Mouse (Mus musculus) left cerebral cortex, adult 9 months (tissue): ENCODE data around the gene Cntn4.
A peak's percentile ranks its signal among the peaks of the same experiment; 100 is the strongest.
"Not testable (repeated sequence)": the region's sequence is repeated elsewhere in the genome, so short reads cannot be mapped to it uniquely, and the experiment has no call there.

ENCODE experiments used
- DNase-seq, 2 experiments: peaks; one replicate each; pipeline ENCODE4 v3.0.0; 2022; ENCODE audit warnings: low spot score in 2 of 2

The Cntn4 gene

DNA sequence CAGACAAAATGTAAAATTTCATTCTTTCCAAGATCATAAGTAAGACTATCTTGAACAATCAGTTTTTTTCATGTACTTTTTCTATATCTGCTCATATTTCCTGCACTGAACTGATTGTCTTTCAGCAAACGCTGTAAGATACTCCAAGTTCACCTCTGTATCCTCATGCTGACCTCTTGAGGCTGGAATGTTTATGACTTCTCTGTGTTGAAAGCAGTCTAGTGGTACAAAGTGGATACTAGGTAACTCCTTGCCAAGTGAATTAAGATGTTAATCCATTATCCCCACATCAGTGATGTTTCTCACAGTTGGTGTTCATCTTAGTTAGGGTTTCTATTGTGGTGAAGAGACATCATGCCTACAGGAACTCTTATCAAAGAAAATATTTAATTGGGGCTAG lies 651.5 kb downstream of the Cntn4 start:
- no peak for DNase-seq

DNA sequence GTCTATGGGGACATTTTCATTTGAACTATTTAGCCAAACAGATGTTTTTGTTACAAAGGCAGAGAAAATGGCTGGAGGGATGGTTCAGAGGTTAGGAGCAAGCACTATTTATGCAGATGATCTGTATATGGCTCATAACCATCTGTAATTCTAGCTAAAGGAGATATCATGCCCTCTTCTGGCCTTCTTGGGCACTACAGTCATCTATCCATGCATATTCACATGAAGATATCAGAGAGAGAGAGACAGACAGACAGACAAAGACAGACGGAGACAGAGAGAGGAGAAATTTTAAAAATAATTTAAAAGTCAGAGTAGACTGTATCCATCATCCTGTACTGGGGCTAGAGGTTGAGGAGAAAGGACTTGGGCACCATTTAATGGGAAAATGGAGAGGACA lies 652.2 kb downstream of the Cntn4 start:
- no peak for DNase-seq

DNA sequence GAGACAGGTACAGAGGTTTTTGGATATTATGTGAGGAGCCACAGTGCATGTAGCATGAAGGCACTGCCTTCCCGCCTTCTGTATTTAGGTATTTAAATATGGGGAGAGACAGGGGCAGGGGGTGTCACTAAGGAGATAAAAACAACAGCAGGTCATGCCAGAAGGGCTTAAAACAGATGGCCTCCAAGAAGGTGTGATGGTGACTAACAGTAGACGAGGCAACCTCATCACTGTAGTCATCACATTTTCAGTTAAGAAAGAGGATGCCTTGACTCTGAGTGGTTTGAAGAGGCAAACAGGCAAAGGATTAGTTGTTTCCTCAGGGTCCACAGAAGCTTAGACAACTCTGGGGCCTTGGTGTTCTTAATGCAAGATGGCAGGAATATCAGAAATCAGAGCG lies 655.0 kb downstream of the Cntn4 start:
- DNase-seq: peak in 1 of 2 experiments; percentile 12

DNA sequence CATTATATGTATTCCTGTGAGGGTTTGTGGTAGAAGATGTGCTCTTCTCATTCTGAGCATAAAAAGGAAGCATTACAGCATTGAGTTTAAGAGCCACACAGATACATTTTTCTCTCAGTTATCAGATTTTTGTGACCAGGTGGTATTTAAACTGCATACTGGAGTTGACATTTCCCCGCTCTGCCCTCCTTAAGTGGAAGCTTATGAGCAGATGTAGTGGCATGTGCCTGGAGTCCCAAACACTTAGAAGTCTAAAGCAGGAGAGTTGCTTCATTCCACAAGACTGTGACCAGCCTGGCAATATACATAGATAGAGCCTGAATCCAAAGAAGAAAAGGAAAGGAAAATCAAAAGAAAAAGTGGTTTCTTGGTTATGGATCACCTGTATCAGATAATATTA lies 655.5 kb downstream of the Cntn4 start:
- no peak for DNase-seq

DNA sequence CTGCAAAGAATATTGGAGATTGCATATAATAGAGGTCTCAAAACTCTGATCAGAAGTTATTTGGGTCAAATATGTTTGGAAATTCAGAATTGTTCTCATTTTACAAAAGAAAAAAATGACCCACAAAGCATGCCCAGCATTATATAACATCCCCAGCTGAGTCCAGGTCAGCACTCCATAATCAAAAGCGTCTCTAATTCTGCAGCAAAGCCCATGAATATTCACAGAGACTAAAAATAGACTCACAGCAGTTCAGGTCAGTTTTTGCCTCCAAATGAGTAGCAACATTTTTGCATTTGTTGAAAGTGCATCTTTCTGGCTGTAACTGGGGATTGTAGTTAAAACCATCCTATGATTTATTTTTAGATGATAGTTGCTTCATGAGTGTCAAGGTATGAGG lies 657.6 kb downstream of the Cntn4 start:
- no peak for DNase-seq

DNA sequence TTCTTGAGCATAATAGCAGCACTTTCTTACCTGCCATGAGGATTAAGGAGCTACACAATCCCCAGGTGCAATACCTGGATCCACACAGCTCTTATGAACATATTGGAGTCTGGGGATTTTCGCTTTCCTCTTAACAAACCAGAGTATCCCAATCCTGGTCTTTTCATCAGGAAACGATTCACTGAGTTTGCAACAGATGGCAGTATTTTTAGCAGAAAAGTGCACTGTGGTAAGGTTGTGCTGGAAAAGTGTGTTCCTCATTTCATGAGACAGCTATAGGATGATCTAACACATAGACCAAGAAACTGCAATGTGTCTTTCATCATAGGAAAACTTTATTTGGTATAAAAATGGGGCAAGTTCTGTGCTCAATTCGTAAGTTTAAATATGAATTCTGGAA lies 659.3 kb downstream of the Cntn4 start:
- peak in 1 of 2 experiments; percentile 28 for DNase-seq

DNA sequence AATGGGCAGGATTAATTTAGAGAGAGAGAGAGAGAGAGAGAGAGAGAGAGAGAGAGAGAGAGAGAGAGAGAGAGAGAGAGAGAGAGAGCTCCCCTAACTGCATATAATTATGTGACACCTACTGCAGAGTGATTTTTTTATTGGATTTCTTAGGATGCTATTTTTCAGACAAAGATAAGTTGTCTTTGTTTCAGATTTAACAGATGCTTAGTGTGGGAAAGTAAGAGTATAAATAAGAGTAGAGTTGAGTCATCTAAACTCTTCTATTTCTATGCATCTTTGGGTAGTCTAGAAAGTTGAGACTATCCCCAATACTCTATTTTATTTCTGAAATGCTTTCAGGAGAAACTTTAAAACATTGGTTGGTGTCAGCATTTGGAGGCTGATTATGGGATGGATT lies 660.4 kb downstream of the Cntn4 start:
- DNase-seq: no peak

DNA sequence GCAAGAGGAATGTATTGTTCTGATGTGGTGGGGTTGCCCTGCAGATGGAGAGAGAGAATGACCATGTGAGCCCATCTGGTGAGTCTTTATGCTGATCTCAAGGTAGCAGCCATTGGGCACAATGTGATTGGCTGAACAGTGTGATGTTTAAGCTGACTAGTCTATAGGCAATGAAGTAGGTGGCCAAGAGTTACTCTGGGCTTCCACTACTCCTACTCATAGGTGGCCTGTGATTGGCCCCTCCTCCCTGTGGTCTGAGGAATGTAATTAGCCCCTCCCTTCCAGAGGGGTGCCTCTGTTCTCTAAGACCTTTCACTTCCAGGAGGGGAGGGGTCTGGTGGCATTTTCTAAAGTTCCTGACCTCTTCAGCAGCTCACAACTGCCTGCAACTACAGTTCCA lies 663.7 kb downstream of the Cntn4 start:
- no peak for DNase-seq

DNA sequence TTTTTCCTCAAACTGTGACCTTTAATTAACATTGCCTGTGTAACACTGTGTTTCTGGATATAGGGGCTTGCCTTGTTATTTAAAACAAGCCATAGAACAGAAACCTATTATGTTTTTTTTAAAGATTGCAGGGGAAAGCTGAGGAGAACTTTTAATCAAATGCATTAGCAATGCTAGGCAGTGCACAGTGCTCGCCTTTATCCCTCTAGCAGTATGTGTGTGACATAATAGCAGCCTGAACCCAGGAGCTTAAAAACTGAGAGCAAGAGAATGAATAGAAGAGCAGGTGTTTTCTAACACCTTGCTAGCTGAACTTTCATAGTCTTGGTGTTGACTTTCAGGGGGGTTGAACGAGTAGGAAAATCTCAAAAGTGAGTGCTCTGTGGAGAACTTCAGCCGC lies 672.6 kb downstream of the Cntn4 start:
- no peak for DNase-seq

DNA sequence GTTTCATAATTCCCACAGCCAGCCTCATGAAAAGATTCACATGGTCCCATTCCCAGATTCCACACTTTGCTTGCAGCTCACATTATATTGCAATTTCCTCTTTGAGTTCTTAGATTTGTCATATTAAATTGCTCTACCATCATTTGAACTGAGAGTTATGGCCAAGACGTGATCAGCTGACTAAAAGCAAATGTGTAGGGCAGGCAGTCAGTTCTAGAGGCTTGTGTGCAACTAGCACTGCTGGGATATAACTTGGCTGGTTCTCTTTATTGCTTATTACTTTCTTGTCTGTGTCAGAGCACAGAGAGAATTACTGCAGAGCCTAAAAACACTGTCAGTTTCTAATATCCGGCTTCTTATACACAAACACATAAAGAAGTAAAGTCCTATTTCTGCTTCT lies 673.9 kb downstream of the Cntn4 start:
- DNase-seq: no peak

DNA sequence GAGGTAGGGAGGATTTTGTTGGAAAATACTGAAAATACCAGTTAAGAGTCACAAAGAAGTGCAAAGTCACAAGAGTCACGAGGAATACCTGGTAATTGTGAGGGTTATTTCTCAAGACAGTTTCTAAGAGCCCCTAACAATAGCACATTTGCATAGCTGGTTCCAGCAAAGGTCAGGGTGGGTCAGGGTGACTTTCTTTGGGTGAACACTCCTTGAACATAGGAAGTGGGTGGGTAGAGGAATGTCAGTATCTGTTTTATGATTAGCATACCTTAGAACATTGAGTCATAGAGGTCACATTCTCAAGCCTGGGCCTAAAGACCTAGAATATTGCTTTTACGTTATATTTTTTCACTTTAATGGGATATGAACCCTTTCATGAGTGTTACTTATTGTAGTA lies 681.3 kb downstream of the Cntn4 start:
- DNase-seq: not testable (repeated sequence)

DNA sequence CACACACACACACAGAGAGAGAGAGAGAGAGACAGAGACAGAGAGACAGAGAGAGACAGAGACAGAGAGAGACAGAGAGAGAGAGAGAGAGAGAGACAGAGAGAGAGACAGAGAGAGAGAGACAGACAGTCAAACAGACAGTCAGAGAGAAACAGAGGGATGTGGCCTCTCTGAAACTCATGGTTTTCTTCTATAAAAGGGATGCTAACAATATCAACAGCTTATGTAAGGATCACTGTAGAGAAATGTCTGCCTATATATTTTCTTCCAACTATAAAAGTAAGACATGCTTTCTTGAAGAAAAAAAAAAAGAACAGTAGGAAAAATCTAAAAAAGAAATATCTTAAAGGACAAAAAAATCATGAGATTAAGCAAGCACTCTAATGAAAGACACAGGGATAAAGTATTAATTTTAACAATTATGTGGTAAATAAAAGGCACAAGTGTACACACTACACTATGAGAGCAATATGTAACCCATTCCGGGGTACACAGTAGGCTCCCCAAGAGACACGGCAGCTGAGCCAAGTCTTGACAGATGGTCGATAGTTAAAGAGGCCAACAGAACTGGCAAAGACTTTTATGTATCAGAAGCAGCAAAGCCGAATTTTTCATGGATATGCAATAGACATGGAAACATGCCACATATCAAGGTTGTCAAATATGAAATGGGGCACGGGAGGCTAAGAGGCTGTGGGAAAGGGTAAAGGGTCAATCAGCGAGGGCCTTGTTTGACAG lies 704.0 kb downstream of the Cntn4 start:
- peak; percentile 18 to 32 for DNase-seq

DNA sequence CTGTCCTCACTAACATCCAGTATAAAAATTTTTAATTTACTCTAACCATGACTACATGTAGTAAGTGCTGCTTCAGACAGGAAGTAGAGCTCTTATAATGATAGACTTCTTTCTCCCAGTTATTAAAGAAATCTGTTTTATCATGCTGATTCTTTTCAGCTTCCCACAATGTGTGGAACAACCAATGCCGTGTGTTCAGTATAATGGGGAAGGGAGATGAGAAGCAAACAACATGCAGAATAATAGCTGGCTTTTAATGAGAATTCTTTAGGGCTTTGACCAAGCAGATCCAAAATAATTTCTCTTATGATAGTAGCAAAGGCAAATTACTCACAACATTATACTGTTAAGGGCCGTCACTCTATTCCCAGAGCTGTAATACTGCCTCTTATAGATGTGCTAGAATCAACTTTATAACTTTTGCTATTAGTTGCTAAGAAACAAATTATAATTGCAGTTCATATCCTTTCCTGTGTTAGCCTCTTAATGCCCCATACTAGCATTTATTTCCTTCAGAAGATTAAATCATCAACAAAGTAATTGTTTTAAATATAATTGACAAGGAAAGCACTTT lies 710.5 kb downstream of the Cntn4 start:
- no peak for DNase-seq

DNA sequence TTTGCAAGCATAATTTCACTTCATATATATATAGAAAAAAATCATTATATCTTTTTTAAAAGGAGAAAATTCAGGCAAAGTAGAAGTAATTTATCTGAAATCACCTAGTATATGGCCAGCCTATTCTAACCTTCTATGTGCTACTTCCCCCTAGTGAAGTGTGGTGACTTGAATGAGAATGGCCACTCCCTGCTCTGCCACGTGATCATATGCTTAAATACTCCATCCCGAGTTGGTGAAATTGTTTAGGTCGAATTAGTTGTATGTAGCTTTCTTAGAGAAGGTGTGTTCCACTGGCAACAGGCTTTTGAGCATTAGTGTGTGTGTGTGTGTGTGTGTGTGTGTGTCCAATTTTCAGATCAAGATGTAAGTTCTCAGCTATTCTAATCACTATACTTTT lies 730.6 kb downstream of the Cntn4 start:
- no peak for DNase-seq

DNA sequence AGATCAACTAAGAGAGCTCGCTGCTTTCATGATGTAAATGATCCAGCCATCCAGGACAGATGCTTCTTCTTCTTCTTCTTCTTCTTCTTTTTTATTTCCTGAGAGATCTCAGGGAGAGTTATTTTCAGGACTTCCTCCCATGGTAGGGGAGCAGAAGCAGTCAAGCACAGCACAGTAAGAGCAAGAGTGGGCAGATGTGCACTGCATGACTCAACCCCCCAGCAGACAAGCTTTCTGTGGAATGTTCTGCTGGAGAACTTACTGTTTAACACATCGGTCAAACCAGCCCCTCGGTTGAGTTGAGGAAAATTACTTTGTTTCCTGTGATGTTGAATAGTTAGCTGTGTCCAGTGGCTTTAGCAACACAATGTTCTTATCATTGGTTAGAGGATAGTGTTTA lies 731.2 kb downstream of the Cntn4 start:
- DNase-seq: peak; percentile 29 to 51

DNA sequence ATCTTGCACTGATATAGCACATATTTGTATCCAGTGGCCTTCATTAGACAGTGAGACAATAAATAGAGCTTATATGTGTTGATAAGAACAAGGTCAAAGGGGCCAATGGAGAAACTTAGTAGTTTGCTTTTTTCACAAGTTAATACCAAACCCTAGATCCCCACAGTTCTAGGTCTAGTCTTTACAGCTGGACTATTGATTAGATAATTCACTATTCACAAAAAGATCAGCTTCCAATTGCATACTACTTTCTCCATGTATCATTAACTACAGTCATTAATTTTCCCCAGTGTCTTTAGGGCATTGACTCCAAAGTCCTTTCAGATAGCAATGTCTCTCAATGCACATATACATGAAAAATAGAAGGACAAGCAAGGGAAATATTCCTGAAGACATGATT lies 745.5 kb downstream of the Cntn4 start:
- no peak for DNase-seq

DNA sequence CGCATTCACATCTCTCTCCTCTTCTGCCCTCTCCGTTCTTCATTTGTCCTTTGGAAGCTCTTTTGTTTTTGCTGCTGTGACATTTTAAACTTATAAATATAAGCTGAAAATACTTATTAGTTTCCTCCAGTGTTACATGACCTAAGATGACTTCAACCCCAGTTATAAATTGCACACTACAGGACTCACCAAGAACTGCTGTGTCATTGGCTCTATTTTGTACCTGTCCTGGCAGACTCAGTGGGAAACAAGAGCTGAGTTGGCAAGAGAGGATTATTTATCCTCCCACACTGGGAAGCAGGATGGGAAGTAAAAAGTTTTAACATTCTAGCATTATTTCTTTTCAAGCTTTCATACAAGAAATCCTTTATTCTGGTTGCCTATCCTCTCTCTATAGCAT lies 746.0 kb downstream of the Cntn4 start:
- DNase-seq: no peak

DNA sequence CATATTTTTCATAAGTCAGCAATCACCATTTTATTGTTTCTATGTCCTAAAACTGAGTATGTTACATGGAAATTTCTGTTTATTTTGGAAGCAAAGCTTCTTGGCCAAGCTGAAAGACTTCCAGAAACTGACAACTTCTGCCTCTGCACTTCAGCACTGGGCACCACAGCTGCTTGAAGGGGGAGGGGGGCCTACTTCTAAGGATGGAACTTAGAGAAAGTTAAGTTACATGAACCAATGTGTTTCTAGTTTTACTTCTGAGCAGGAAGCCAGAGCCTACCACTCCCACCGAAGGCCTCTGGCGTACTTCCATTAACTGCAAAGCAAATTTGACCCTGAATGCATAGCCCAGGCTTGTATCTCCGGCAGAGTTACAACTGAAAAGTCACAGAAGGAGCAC lies 749.2 kb downstream of the Cntn4 start:
- DNase-seq: no peak

DNA sequence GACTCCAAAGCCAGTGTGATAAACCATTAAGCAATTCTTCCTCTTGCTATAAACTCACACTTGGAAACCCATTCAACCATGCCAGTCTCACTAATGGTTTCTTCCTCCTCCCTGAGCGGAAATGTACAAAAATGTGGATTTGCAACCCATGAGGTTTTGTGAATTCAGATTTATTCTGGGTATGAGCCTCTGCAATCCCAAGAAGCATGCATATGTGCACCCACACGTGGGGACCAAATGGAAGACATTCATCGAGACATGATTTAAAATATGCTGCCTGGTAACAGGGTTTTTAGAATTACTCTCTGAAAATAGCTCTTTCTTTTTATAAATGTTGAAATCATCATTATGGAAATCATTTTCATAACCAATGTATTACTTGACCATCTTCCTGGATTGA lies 754.0 kb downstream of the Cntn4 start:
- DNase-seq: peak in 1 of 2 experiments; percentile 61

DNA sequence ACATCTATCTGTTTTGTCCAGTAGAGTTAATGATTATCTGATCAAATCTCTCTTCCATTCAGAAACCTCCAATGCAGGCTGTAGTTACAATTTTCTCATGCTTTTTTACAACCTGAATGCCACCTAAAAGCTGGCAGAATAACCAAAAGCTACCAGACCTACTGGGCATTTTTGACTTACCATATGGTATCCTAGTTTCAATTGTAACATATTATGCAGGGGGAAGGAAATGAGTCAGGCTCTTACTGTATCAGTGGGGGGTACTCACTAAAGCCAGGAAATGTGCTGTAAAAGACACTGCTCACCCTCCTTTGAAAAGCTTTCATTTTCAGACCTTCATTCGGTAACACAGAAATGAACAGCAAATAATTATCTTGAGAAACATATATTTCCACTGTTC lies 763.3 kb downstream of the Cntn4 start:
- DNase-seq: no peak

DNA sequence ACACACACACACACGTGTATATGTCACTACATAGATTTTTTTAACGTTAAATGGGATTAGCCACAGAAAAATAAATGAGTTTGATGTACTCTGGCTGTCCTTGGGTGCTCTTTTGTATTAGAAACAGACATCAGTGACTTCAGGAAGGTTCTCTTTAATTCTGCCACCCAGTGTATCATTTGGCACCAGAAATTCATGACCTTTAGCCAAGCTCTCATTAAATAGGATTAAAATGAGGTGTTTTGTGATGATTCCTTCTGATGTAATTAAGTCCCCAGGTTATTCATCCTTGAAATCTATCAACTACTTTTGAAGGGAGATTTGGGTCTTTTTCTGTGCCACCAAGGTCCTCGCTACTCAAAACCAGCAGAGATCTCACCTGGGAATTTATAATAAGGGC lies 763.8 kb downstream of the Cntn4 start:
- no peak for DNase-seq

DNA sequence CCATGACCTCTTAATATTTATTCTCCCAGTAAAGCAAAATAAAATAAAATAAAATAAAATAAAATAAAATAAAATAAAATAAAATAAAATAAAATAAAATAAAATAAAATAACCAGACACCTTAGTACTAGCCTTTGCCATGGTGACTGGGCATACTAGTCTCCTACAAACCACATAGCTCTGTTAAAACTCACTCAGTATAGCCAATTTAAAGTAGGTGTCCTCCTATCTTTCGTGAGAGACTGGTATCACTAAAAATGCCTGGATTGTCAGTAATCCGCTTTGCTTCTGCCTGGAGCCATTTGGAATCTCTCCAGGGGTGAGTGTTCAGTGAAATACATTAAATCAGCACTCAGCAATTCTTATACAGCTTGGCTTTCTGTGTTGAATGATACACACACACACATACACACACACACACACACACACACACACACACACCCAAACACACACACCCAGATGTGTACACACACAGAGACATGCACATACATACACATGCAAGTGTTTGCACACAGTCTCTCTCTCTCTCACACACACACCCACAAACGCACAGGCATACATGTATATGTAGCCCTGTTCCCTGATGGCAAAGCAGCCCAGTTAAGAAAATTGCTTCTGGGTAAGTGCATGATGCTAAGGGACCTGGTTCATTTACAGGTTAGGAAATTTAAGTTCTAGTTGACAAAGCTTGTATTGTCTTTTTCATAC lies 776.8 kb downstream of the Cntn4 start:
- DNase-seq: no peak

DNA sequence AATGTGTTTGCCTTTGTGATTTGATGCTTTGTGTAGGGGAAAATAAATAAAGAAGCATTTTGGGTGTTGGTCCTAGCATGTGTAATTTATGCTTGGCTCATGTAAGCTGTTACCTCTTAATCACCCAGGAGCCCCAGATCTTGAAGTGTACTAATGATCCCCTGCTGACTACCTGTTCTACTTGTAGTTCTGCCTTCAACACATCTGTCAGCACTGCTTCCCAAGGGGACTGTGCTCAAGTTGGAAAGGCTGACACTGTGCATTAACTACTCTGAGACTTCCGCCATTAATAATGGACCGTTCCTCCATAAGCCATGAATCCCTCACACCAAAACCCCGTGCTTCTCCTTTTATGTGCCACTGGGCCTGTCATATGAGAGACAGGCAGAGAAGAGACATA lies 778.2 kb downstream of the Cntn4 start:
- DNase-seq: no peak
